Mouse (Mus musculus): ENCODE measurements around the gene Prickle4.

Prickle4 gene

GRCm38 (mm10) chr17:47708972-47709371, 14.4 kb upstream of the Prickle4 start:
- in situ Hi-C loops (cut with MboI; ENCODE audit: unreplicated experiment in 2 of 2), result no loop called here

GRCm38 (mm10) chr17:47707961-47708360, 13.4 kb upstream of the Prickle4 start:
- in situ Hi-C loops (cut with MboI; ENCODE audit: unreplicated experiment in 2 of 2), result no loop called here

- in situ Hi-C loops (cut with MboI; ENCODE audit: unreplicated experiment in 2 of 2), result no loop called here
These were observed 11.7 kb upstream of the Prickle4 start for GRCm38 (mm10) chr17:47706196-47706595.

GRCm38 (mm10) chr17:47704692-47705091, 10.2 kb upstream of the Prickle4 start:
- in situ Hi-C loops (cut with MboI; ENCODE audit: unreplicated experiment in 2 of 2), result no loop called here

- in situ Hi-C loops (cut with MboI; ENCODE audit: unreplicated experiment in 2 of 2), result no loop called here
These were observed 9.0 kb upstream of the Prickle4 start for GRCm38 (mm10) chr17:47703556-47703955.

GRCm38 (mm10) chr17:47702548-47703345, 8.2 kb upstream of the Prickle4 start:
- in situ Hi-C loops (cut with MboI; ENCODE audit: unreplicated experiment in 2 of 2), result no loop called here

- in situ Hi-C loops (cut with MboI; ENCODE audit: unreplicated experiment in 2 of 2), result no loop called here
These were observed 7.3 kb upstream of the Prickle4 start for GRCm38 (mm10) chr17:47701793-47702192.

GRCm38 (mm10) chr17:47699055-47699454, 4.5 kb upstream of the Prickle4 start:
- in situ Hi-C loops (cut with MboI; ENCODE audit: unreplicated experiment in 2 of 2), result loop anchor here (5.0 to 25.0 kb wide), 3 partner anchors 304 to 687 kb away; partner anchors contain the start of genes Mrps10 (in 1 of the 2) and Ubr2 (in 1 of the 2)

GRCm38 (mm10) chr17:47698156-47698555, 3.6 kb upstream of the Prickle4 start:
- in situ Hi-C loops (cut with MboI; ENCODE audit: unreplicated experiment in 2 of 2), result loop anchor here (5.0 to 25.0 kb wide), 3 partner anchors 303 to 686 kb away; partner anchors contain the start of genes Mrps10 (in 1 of the 2) and Ubr2 (in 1 of the 2)

GRCm38 (mm10) chr17:47695337-47695710, 788 bp upstream of the Prickle4 start:
- in situ Hi-C loops (cut with MboI; ENCODE audit: unreplicated experiment in 2 of 2), result loop anchor here (5.0 to 25.0 kb wide), 3 partner anchors 301 to 683 kb away; partner anchors contain the start of genes Mrps10 (in 1 of the 2) and Ubr2 (in 1 of the 2)

GRCm38 (mm10) chr17:47694442-47694502, 264 bp downstream of the Prickle4 start, which contains the start of gene Gm21981:
TSS of gene Gm21981 (minus strand) at chr17:47694455.
- in situ Hi-C loops (cut with MboI; ENCODE audit: unreplicated experiment in 2 of 2), result loop anchor here (5.0 to 25.0 kb wide), 6 partner anchors 82 to 682 kb away; partner anchors contain the start of genes Bysl (in 1 of the 2), Ccnd3 (in 1 of the 2), Gm20517 (in 1 of the 2) and Med20 (in 1 of the 2)

- in situ Hi-C loops (cut with MboI; ENCODE audit: unreplicated experiment in 2 of 2), result loop anchor here (5.0 to 25.0 kb wide), 6 partner anchors 82 to 682 kb away; partner anchors contain the start of genes Bysl (in 1 of the 2), Ccnd3 (in 1 of the 2), Gm20517 (in 1 of the 2) and Med20 (in 1 of the 2)
These were observed 680 bp downstream of the Prickle4 start for GRCm38 (mm10) chr17:47693671-47694441.

GRCm38 (mm10) chr17:47691650-47692049, 2.9 kb downstream of the Prickle4 start:
- in situ Hi-C loops (cut with MboI; ENCODE audit: unreplicated experiment in 2 of 2), result loop anchor here (5.0 to 25.0 kb wide), 6 partner anchors 79 to 679 kb away; partner anchors contain the start of genes Bysl (in 1 of the 2), Ccnd3 (in 1 of the 2), Gm20517 (in 1 of the 2) and Med20 (in 1 of the 2)

GRCm38 (mm10) chr17:47689894-47690293, 4.6 kb downstream of the Prickle4 start:
- in situ Hi-C loops (cut with MboI; ENCODE audit: unreplicated experiment in 2 of 2), result loop anchor here (5.0 to 25.0 kb wide), 8 partner anchors 55 to 678 kb away; partner anchors contain the start of genes Bysl (in 2 of the 2), Ccnd3 (in 2 of the 2), Gm20517 (in 2 of the 2) and Med20 (in 2 of the 2)

- in situ Hi-C loops (cut with MboI; ENCODE audit: unreplicated experiment in 2 of 2), result loop anchor here (5.0 to 25.0 kb wide), 4 partner anchors 54 to 677 kb away; partner anchors contain the start of genes Bysl (in 1 of the 2), Ccnd3 (in 1 of the 2), Gm20517 (in 1 of the 2) and Med20 (in 1 of the 2)
These were observed 5.6 kb downstream of the Prickle4 start, which contains the start of gene Frs3 for GRCm38 (mm10) chr17:47688608-47689575. TSS of gene Frs3 (plus strand) at chr17:47689030.

- in situ Hi-C loops (cut with MboI; ENCODE audit: unreplicated experiment in 2 of 2), result loop anchor here (5.0 to 25.0 kb wide), 4 partner anchors 53 to 676 kb away; partner anchors contain the start of genes Bysl (in 1 of the 2), Ccnd3 (in 1 of the 2), Gm20517 (in 1 of the 2) and Med20 (in 1 of the 2)
These were observed 6.3 kb downstream of the Prickle4 start, which contains the start of gene Tomm6 for GRCm38 (mm10) chr17:47688344-47688607. TSS of gene Tomm6 (minus strand) at chr17:47688386.

GRCm38 (mm10) chr17:47687409-47688343, 6.9 kb downstream of the Prickle4 start:
- in situ Hi-C loops (cut with MboI; ENCODE audit: unreplicated experiment in 2 of 2), result loop anchor here (5.0 to 25.0 kb wide), 4 partner anchors 53 to 675 kb away; partner anchors contain the start of genes Bysl (in 1 of the 2), Ccnd3 (in 1 of the 2), Gm20517 (in 1 of the 2) and Med20 (in 1 of the 2)

GRCm38 (mm10) chr17:47682836-47683235, 11.7 kb downstream of the Prickle4 start:
- in situ Hi-C loops (cut with MboI; ENCODE audit: unreplicated experiment in 2 of 2), result loop anchor here (10.0 to 25.0 kb wide), 3 partner anchors 48 to 671 kb away; partner anchors contain the start of genes Ccnd3 (in 1 of the 2), Taf8 (in 1 of the 2), Ubr2 (in 1 of the 2) and Usp49 (in 1 of the 2)
